In the genomic region with DNA sequence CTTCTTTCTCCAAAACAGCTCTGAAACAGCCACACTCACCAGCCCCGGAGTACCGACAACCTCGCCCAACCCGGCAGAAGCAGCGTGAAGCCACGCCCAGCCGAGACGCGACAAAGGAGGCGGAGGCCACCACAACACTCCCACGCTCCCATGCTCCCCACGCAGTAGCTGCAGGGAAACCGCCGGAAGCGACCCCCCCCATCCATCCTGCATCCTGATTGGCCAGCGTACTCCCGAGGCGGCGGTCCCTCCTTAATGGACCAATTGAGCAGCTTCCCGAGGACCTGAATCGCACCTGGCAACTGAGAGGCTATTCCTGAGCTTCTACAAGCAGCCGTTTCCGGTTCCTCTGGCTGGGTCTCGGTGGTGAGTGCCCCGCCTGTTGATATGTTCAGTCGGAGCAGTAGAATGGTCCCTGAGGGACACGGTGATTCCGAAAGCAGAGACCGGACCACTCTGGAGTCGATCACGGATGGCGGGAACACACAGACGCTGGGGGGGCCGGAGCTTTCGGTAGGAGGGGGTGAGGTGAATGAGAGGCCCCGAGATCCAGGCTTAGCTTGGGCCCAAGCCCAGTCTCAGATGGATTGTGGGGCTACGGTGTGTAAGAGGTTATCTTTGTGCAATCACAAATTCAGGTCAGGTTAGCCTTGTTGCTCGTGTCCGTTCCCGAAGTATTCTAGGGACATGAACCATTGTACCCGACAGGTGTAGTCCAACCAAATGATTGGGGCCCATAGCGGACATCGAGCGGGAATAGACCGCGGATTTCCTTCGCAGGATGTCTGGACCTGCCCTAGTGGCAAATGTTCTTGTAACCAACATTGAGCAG, we compare ENCODE assay signal across 8 mouse cellular contexts. TPM values are rescaled to one million over a fixed set of nuclear protein-coding genes. Genes with fewer than 3 reads are reported as not detected.
DNase-seq lines count a peak whose midpoint lies in the region; ATAC-seq and TF ChIP-seq lines count a peak whose summit lies in the region.

A gene (plus strand): TSS at position 160 of the 832 bp plus-strand sequence.

- peaks cover 43% of the 10 kb centered on the region for H3K36me3 ChIP-seq in G1E (replicated peaks)
- H3K36me3 ChIP-seq in forebrain, postnatal 0 days (ENCODE audit: insufficient read depth): peaks cover 10% of the 10 kb centered on the region; the same call in 1 of the 2 replicates
- H3K36me3 ChIP-seq in lung, embryonic 15.5 days: 0 out of 2 replicates have a peak, but pooled peaks cover 5% of the 10 kb centered on the region

- H3K9ac ChIP-seq in forebrain, postnatal 0 days: peak within 1 kb of the TSS; percentile 57
- peak within 1 kb of the TSS; percentile 58 for H3K9ac ChIP-seq in lung, embryonic 15.5 days

- ATAC-seq in G1E (ENCODE audit: extremely low read depth, insufficient number of reproducible peaks, low FRiP score, poor library complexity, severe bottlenecking): peak; percentile 97
- ATAC-seq in forebrain, postnatal 0 days: peak; percentile 100
- peak; percentile 99 for ATAC-seq in lung, embryonic 15.5 days (ENCODE audit: borderline replicate concordance, extremely low read depth, low FRiP score, low TSS enrichment)

- DNase-seq in G1E (ENCODE audit: low spot score): peak; percentile 96
- DNase-seq in cerebellum, adult 2 months: peak; percentile 86 to 92
- DNase-seq in forebrain, postnatal 0 days: peak; percentile 95
- DNase-seq in heart, postnatal 4 days: peak; percentile 91
- peak; percentile 79 to 89 for DNase-seq in layer of hippocampus, adult 8-10 months (ENCODE audit: low spot score in 2 of 2)
- DNase-seq in ovary, postnatal 10 days (ENCODE audit: low spot score): peak; percentile 66
- peak; percentile 89 to 92 for DNase-seq in thymus, postnatal 10 days (ENCODE audit: low spot score in 2 of 2)

- H3K4me3 ChIP-seq in G1E (ENCODE audit: low read depth, low read length): peak within 1 kb of the TSS; percentile 76
- H3K4me3 ChIP-seq in cerebellum, adult 2 months (replicated peaks; ENCODE audit: insufficient read depth, low read depth, low read length): peak within 1 kb of the TSS; percentile 81
- H3K4me3 ChIP-seq in forebrain, postnatal 0 days (ENCODE audit: low read depth, low read length): peak within 1 kb of the TSS; percentile 52
- H3K4me3 ChIP-seq in lung, embryonic 15.5 days: peak within 1 kb of the TSS; percentile 59

- H3K27ac ChIP-seq in cerebellum, adult 2 months (ENCODE audit: insufficient read depth, low read length): peak within 1 kb of the TSS; percentile 64
- H3K27ac ChIP-seq in forebrain, postnatal 0 days (ENCODE audit: low read depth, low read length): peak within 1 kb of the TSS; percentile 36; the same call in 1 of the 2 replicates
- peak within 1 kb of the TSS; percentile 63 for H3K27ac ChIP-seq in lung, embryonic 15.5 days

- H3K27me3 ChIP-seq in G1E (ENCODE audit: insufficient read depth, low read length): no peaks in the 10 kb centered on the region
- H3K27me3 ChIP-seq in cerebellum, adult 2 months (ENCODE audit: control insufficient read depth, insufficient read depth, low read length): no peaks in the 10 kb centered on the region
- H3K27me3 ChIP-seq in forebrain, postnatal 0 days (ENCODE audit: insufficient read depth, low read length): no peaks in the 10 kb centered on the region
- H3K27me3 ChIP-seq in lung, embryonic 15.5 days: no peaks in the 10 kb centered on the region

- H3K4me1 ChIP-seq in G1E (ENCODE audit: insufficient read depth, low read depth, low read length): peaks cover 26% of the 10 kb centered on the region
- peaks cover 3% of the 10 kb centered on the region for H3K4me1 ChIP-seq in cerebellum, adult 2 months (ENCODE audit: control insufficient read depth, insufficient read depth, low read length)
- H3K4me1 ChIP-seq in forebrain, postnatal 0 days (ENCODE audit: insufficient read depth): peaks cover 5% of the 10 kb centered on the region
- peaks cover 8% of the 10 kb centered on the region; the same call in 1 of the 2 replicates for H3K4me1 ChIP-seq in lung, embryonic 15.5 days

- peak within 1 kb of the TSS; percentile 81 for H3K4me2 ChIP-seq in forebrain, postnatal 0 days (ENCODE audit: low read depth)
- peak within 1 kb of the TSS; percentile 90 for H3K4me2 ChIP-seq in lung, embryonic 15.5 days

- no peak; the same call in 1 of the 2 replicates for TF ChIP-seq POLR2A in cerebellum, adult 2 months (IDR thresholded peaks at IDR 0.05; ENCODE audit: borderline replicate concordance, insufficient read depth, low read length)

- no peaks in the 10 kb centered on the region for H3K9me3 ChIP-seq in G1E (replicated peaks)
- no peaks in the 10 kb centered on the region for H3K9me3 ChIP-seq in forebrain, postnatal 0 days (ENCODE audit: low read length)
- H3K9me3 ChIP-seq in lung, embryonic 15.5 days: no peaks in the 10 kb centered on the region

- no peak for TF ChIP-seq CTCF in G1E (IDR thresholded peaks at IDR 0.05; ENCODE audit: low read depth, low read length)
- TF ChIP-seq CTCF in cerebellum, adult 2 months (IDR thresholded peaks at IDR 0.05; ENCODE audit: borderline replicate concordance, insufficient read depth, low read depth, low read length): no peak
- TF ChIP-seq CTCF in forebrain, postnatal 0 days (IDR thresholded peaks at IDR 0.05; ENCODE audit: low read depth): 0 out of 2 replicates have a peak, but pooled peaks have one; percentile 1

- WGBS in cerebellum, adult 2 months: 3% methylated on average over 47 of the region's 47 CpGs
- WGBS in forebrain, postnatal 0 days: 6% methylated on average over 47 of the region's 47 CpGs
- 5% methylated on average over 47 of the region's 47 CpGs for WGBS in lung, embryonic 15.5 days

RNA-seq across cellular contexts. Expression of the gene that starts here (rescaled TPM):
- total RNA-seq in G1E (2014; fragmentation: Nextera tagmentation) (57.5 and 71.6 TPM in 2 replicates), G1E (2017) (25.6 and 25.7 TPM in 2 replicates)
- 26.0 and 28.7 TPM in 2 replicates for polyA plus RNA-seq in G1E (2012)
- 115 and 116 TPM in 2 replicates for polyA plus RNA-seq in cerebellum, adult 2 months (2012; rRNA removed)
- total RNA-seq in forebrain, postnatal 0 days (2014; rRNA removed): 61.6 and 81.1 TPM in 2 replicates
- 86.1 and 97.1 TPM in 2 replicates for polyA plus RNA-seq in forebrain, postnatal 0 days (2015; fragmentation: Nextera tagmentation; extraction: Ambion mirVana)
- total RNA-seq in heart, postnatal 4 days (2021): 10 to 100 TPM; 44.3 to 55.1 TPM
- 100 to 1,000 TPM in 3 of 4 experiments, 10 to 100 TPM in 1; 96.9 to 125 (median 103) TPM for total RNA-seq in layer of hippocampus, adult 8-10 months (2022)
- 46.6 and 49.7 TPM in 2 replicates for polyA plus RNA-seq in lung, embryonic 15.5 days (2015; fragmentation: Nextera tagmentation; extraction: Ambion mirVana)

Comparison
In these comparisons a context has a peak if more than half of its experiments do, and no peak if none do; other contexts are left out.
1. Peak in every context shown above with its lines: DNase-seq, ATAC-seq, H3K4me3 ChIP-seq and H3K27ac ChIP-seq.